Mouse (Mus musculus): ENCODE data around the gene Hagh. TPM values are rescaled to one million over a fixed set of nuclear protein-coding genes. Genes with fewer than 3 reads are reported as not detected.

Hagh gene
- 117 and 135 TPM in 2 replicates for polyA plus RNA-seq (2015; fragmentation: Nextera tagmentation; extraction: Ambion mirVana)

- 61% methylated on average over 8 of the region's 8 CpGs for WGBS (ENCODE audit: insufficient replicate concordance)
- Histone ChIP-seq H3K9me3 (replicated peaks) (no peaks in the 10 kb centered on the region), H3K9ac (no peak within 1 kb of the TSS), H3K36me3 (replicated peaks) (no peaks in the 10 kb centered on the region), H3K4me2 (no peak within 1 kb of the TSS), H3K4me1 (replicated peaks) (peaks cover 10% of the 10 kb centered on the region; the same call in 1 of the 2 replicates), H3K27me3 (peaks cover 39% of the 10 kb centered on the region), H3K27ac (replicated peaks) (no peak within 1 kb of the TSS), H3K4me3 (replicated peaks) (no peak within 1 kb of the TSS)
- ATAC-seq (ENCODE audit: insufficient read depth) = no peak
These were observed at the start of gene Hagh for GRCm38 (mm10) chr17:24839842-24840241. Hagh (plus strand) TSS chr17:24840143.

- WGBS (ENCODE audit: insufficient replicate concordance) = 42% methylated on average over 8 of the region's 8 CpGs
- ATAC-seq (ENCODE audit: insufficient read depth) = no peak
These were observed 47.8 kb upstream of the Hagh start for GRCm38 (mm10) chr17:24792190-24792589.

GRCm38 (mm10) chr17:24794791-24795190 is 45.2 kb upstream of the Hagh start:
- Histone ChIP-seq H3K4me3 (replicated peaks) (no peak overlapping the region), H3K4me2 (no peak overlapping the region), H3K9me3 (replicated peaks) (no peaks in the 10 kb centered on the region), H3K9ac (no peak overlapping the region), H3K27ac (replicated peaks) (no peak overlapping the region), H3K4me1 (replicated peaks) (peaks cover 8% of the 10 kb centered on the region; the same call in 1 of the 2 replicates), H3K36me3 (replicated peaks) (no peaks in the 10 kb centered on the region), H3K27me3 (peaks cover 26% of the 10 kb centered on the region)
- 68% methylated on average over 12 of the region's 12 CpGs for WGBS (ENCODE audit: insufficient replicate concordance)
- ATAC-seq (ENCODE audit: insufficient read depth) = no peak

More at GRCm38 (mm10) chr17:24792190-24792589, 47.8 kb upstream of the Hagh start:
- Histone ChIP-seq H3K27me3 (peaks cover 17% of the 10 kb centered on the region), H3K9ac (no peak overlapping the region), H3K36me3 (replicated peaks) (no peaks in the 10 kb centered on the region), H3K4me2 (no peak overlapping the region), H3K4me3 (replicated peaks) (no peak overlapping the region), H3K4me1 (replicated peaks) (no peaks in the 10 kb centered on the region), H3K9me3 (replicated peaks) (no peaks in the 10 kb centered on the region), H3K27ac (replicated peaks) (no peak overlapping the region)

- H3K27me3 ChIP-seq = peaks cover 17% of the 10 kb centered on the region
- H3K9me3 ChIP-seq (replicated peaks) = no peaks in the 10 kb centered on the region
- no peak for ATAC-seq (ENCODE audit: insufficient read depth)
- H3K36me3 ChIP-seq (replicated peaks) = no peaks in the 10 kb centered on the region
- no peak overlapping the region for H3K4me3 ChIP-seq (replicated peaks)
- H3K4me2 ChIP-seq = no peak overlapping the region
- WGBS (ENCODE audit: insufficient replicate concordance) = 35% methylated on average over 3 of the region's 3 CpGs
- H3K9ac ChIP-seq = no peak overlapping the region
- H3K4me1 ChIP-seq (replicated peaks) = peaks cover 8% of the 10 kb centered on the region; the same call in 1 of the 2 replicates
- H3K27ac ChIP-seq (replicated peaks) = no peak overlapping the region
These were observed 43.0 kb upstream of the Hagh start for GRCm38 (mm10) chr17:24796969-24797368.

GRCm38 (mm10) chr17:24798229-24798628 is 41.7 kb upstream of the Hagh start:
- Histone ChIP-seq H3K36me3 (replicated peaks) (no peaks in the 10 kb centered on the region), H3K4me2 (no peak overlapping the region), H3K27ac (replicated peaks) (no peak overlapping the region), H3K4me1 (replicated peaks) (peaks cover 8% of the 10 kb centered on the region; the same call in 1 of the 2 replicates), H3K9ac (no peak overlapping the region), H3K4me3 (replicated peaks) (no peak overlapping the region), H3K27me3 (peaks cover 13% of the 10 kb centered on the region), H3K9me3 (replicated peaks) (no peaks in the 10 kb centered on the region)
- 50% methylated on average over 9 of the region's 9 CpGs for WGBS (ENCODE audit: insufficient replicate concordance)
- ATAC-seq (ENCODE audit: insufficient read depth) = no peak

- H3K9me3 ChIP-seq (replicated peaks) = no peaks in the 10 kb centered on the region
- no peak for ATAC-seq (ENCODE audit: insufficient read depth)
- WGBS (ENCODE audit: insufficient replicate concordance) = 75% methylated on average over 4 of the region's 4 CpGs
These were observed 40.5 kb upstream of the Hagh start for GRCm38 (mm10) chr17:24799476-24799875.

GRCm38 (mm10) chr17:24800524-24800923 is 39.4 kb upstream of the Hagh start:
- Histone ChIP-seq H3K36me3 (replicated peaks) (no peaks in the 10 kb centered on the region), H3K27me3 (peaks cover 21% of the 10 kb centered on the region), H3K27ac (replicated peaks) (no peak overlapping the region), H3K4me2 (no peak overlapping the region), H3K4me3 (replicated peaks) (no peak overlapping the region), H3K9ac (no peak overlapping the region), H3K4me1 (replicated peaks) (peaks cover 24% of the 10 kb centered on the region), H3K9me3 (replicated peaks) (no peaks in the 10 kb centered on the region)
- no peak for ATAC-seq (ENCODE audit: insufficient read depth)
- WGBS (ENCODE audit: insufficient replicate concordance) = 49% methylated on average over 3 of the region's 3 CpGs

More at GRCm38 (mm10) chr17:24799476-24799875, 40.5 kb upstream of the Hagh start:
- Histone ChIP-seq H3K36me3 (replicated peaks) (no peaks in the 10 kb centered on the region), H3K27ac (replicated peaks) (no peak overlapping the region), H3K4me3 (replicated peaks) (no peak overlapping the region), H3K4me2 (no peak overlapping the region), H3K27me3 (peaks cover 13% of the 10 kb centered on the region), H3K4me1 (replicated peaks) (peaks cover 16% of the 10 kb centered on the region), H3K9ac (no peak overlapping the region)

- Histone ChIP-seq H3K9me3 (replicated peaks) (no peaks in the 10 kb centered on the region), H3K4me2 (peak within 1 kb of the TSS; percentile 89), H3K36me3 (replicated peaks) (no peaks in the 10 kb centered on the region), H3K27me3 (peaks cover 32% of the 10 kb centered on the region), H3K27ac (replicated peaks) (0 out of 2 replicates have a peak within 1 kb of the TSS, but pooled peaks have one; percentile 34), H3K4me1 (replicated peaks) (peaks cover 20% of the 10 kb centered on the region), H3K9ac (peak within 1 kb of the TSS; percentile 72), H3K4me3 (replicated peaks) (peak within 1 kb of the TSS; percentile 76)
- ATAC-seq (ENCODE audit: insufficient read depth) = peak; percentile 85
- WGBS (ENCODE audit: insufficient replicate concordance) = under 1% methylated on average over 71 of the region's 71 CpGs
These were observed 35.7 kb upstream of the Hagh start, which contains the start of gene Meiob for GRCm38 (mm10) chr17:24803952-24804951. Meiob (plus strand) TSS chr17:24804289.

GRCm38 (mm10) chr17:24811211-24811610 is 28.7 kb upstream of the Hagh start:
- ATAC-seq (ENCODE audit: insufficient read depth) = no peak
- Histone ChIP-seq H3K27me3 (peaks cover 16% of the 10 kb centered on the region), H3K9ac (no peak overlapping the region), H3K27ac (replicated peaks) (no peak overlapping the region), H3K36me3 (replicated peaks) (no peaks in the 10 kb centered on the region), H3K4me1 (replicated peaks) (peaks cover 25% of the 10 kb centered on the region), H3K9me3 (replicated peaks) (no peaks in the 10 kb centered on the region), H3K4me2 (no peak overlapping the region), H3K4me3 (replicated peaks) (no peak overlapping the region)
- 67% methylated on average over 3 of the region's 3 CpGs for WGBS (ENCODE audit: insufficient replicate concordance)

GRCm38 (mm10) chr17:24812215-24812614 is 27.7 kb upstream of the Hagh start:
- Histone ChIP-seq H3K27me3 (peaks cover 9% of the 10 kb centered on the region; the same call in 1 of the 2 replicates), H3K9ac (no peak overlapping the region), H3K36me3 (replicated peaks) (no peaks in the 10 kb centered on the region), H3K4me3 (replicated peaks) (no peak overlapping the region), H3K4me2 (peak overlapping the region; percentile 42), H3K4me1 (replicated peaks) (peaks cover 25% of the 10 kb centered on the region), H3K27ac (replicated peaks) (peak overlapping the region; percentile 16), H3K9me3 (replicated peaks) (no peaks in the 10 kb centered on the region)
- 10% methylated on average over 2 of the region's 2 CpGs for WGBS (ENCODE audit: insufficient replicate concordance)
- ATAC-seq (ENCODE audit: insufficient read depth) = peak; percentile 88

GRCm38 (mm10) chr17:24815256-24815655 is 24.7 kb upstream of the Hagh start:
- no peak overlapping the region for H3K9ac ChIP-seq
- H3K4me2 ChIP-seq = no peak overlapping the region
- ATAC-seq (ENCODE audit: insufficient read depth) = no peak
- H3K27me3 ChIP-seq = no peaks in the 10 kb centered on the region
- peak overlapping the region; percentile 16; the same call in 1 of the 2 replicates for H3K27ac ChIP-seq (replicated peaks)
- H3K36me3 ChIP-seq (replicated peaks) = no peaks in the 10 kb centered on the region
- no peak overlapping the region for H3K4me3 ChIP-seq (replicated peaks)
- WGBS (ENCODE audit: insufficient replicate concordance) = 58% methylated on average over 5 of the region's 5 CpGs
- H3K9me3 ChIP-seq (replicated peaks) = no peaks in the 10 kb centered on the region
- peaks cover 25% of the 10 kb centered on the region for H3K4me1 ChIP-seq (replicated peaks)
